Mouse (Mus musculus) central nervous system, embryonic 18 days (tissue): ENCODE measurements around the gene Tceal6. TPM values are rescaled to one million over a fixed set of nuclear protein-coding genes. Genes with fewer than 3 reads are reported as not detected.

Experiments
- polyA plus RNA-seq: library from polyadenylated mRNA; depleted of rRNA; stranded (reverse); fragments of >200 nt; gene quantifications from 2 replicates; pipeline ENCODE4 v1.2.3, GENCODE M21; 2012; rRNA removed

The Tceal6 gene
- polyA plus RNA-seq = 60.3 and 62.3 TPM in 2 replicates

GRCm38 (mm10) chrX:135210436-135211221 is at the start of gene Tceal6:
Tceal6 (minus strand) TSS chrX:135210687.

GRCm38 (mm10) chrX:135177532-135177931 is 33.0 kb downstream of the Tceal6 start, which contains the start of gene Gm15023:
Gm15023 (minus strand) TSS chrX:135177632.

Other genes with a start within 250 kb of the Tceal6 start
- gene Nxf2, start 245.9 kb downstream of the Tceal6 start, polyA plus RNA-seq = 0.14 and 0.21 TPM in 2 replicates
- gene Zmat1, start 201.5 kb downstream of the Tceal6 start, polyA plus RNA-seq = 3.9 and 4.1 TPM in 2 replicates
- not detected in 2 replicates for gene Gm15023, start 33.1 kb downstream of the Tceal6 start, polyA plus RNA-seq
- gene Pramel3, start 91.6 kb upstream of the Tceal6 start, polyA plus RNA-seq = not detected in 2 replicates
- gene Gm5128, start 162.6 kb upstream of the Tceal6 start, polyA plus RNA-seq = not detected in 2 replicates
- gene Gm7903, start 223.1 kb upstream of the Tceal6 start, polyA plus RNA-seq = 0.01 TPM in 1 of 2 replicates, not detected in the other